Mouse (Mus musculus) v-Abl transformed pro-B cells (cell line): ENCODE measurements at regions not wholly inside any gene's neighbourhood (a gene's known extent, or its start where the extent isn't known, plus 50 kb on each side); places are given as distances from the start of the nearest gene placed in this dataset.

Experiments used
- in situ Hi-C, 2 experiments: fragments of 400-800 bp; cut with MboI; formaldehyde crosslinking; loops; one replicate each; pipeline ENCODE4 v1.15.1; 2025; ENCODE audit not compliant: unreplicated experiment in 2 of 2

DNA sequence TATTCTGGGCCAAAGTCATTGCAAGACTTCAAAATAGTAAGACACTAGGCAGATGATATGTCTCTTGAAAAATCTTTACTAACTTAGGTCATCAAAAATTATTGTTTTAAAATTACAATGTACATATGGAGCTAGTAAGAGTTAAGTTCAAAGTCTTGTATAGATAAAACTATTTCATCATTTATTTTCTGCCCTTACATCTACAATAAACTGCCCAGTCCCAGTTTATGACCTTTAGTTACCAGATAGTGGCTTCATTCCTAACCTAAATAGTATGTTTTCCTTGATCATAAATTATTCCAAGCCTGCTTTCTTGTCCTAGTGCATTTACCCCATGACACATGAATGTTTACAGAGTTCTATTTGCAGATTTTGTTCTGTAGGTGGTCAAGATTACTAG is 72.9 kb downstream of the Manea start:
- in situ Hi-C loops, result no loop called here

DNA sequence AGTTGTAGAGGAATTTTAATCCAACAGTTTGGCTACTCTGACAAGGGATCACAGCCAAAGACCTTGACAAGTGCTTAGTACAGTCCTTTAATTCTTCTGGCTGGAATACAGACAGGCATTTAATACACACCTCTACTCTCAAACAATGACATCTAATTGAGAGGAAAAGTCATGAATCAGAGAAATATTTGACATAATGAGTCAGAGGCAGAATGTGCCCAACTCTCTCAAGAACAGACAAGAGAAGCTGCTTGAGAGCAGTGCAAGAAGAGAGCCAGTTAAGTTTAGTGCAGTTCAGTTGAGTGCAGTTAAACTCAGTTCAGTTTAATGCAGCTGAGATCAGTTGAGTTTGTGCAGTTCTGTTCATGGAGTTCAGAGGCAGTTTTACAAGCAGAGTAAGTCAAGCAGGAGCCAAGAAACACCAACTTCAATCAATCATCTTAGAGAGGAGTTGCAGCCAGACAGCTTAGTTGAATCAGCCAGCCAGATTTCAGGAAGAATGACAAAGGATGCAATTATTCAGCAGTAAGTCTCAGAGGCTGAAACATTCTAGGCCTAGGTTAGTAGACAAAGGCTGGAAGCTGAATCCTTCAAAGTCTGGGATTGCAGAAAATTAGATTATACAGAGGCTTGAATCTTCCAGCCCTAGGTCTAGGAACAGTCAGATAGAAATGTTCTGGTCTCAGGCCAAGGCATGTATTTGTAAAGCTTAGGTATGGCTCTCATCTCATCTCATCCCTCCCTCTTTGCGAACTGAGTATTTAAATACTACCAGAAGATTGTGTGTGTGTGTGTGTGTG is 87.3 kb downstream of the Manea start:
- in situ Hi-C loops, result no loop called here

GRCm38 (mm10) chr4:26255889-26256288 is 90.8 kb downstream of the Manea start:
- in situ Hi-C loops, result no loop called here

- in situ Hi-C loops, result loop anchor here (5.0 to 10.0 kb wide), 2 partner anchors 244 to 1533 kb away; no protein-coding TSS in a partner anchor
These were observed 98.5 kb downstream of the Manea start for GRCm38 (mm10) chr4:26247925-26248856.

DNA sequence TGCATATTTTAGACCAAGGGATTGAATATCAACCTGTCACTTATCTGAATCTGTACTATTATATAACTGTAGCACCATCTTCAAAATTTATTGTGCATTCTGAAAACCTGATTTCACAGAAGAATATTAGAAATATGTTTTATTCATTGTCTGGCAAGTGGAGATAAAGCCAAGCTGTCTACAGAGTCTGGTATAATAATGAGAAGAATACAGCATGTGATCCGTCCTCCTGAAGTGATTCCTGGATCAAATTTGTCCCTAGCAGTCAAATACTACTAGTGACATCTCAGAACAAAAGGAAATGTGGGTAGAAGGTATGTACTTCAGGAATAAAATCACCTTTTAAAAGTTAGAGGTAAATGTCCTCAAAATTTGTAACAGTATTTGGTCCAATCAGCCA is 123.4 kb downstream of the Manea start:
- in situ Hi-C loops, result no loop called here
